Mouse (Mus musculus) cerebellum, postnatal 25 days (tissue): Measurements from ENCODE around the gene G3bp1.

Source experiments
- DNase-seq, 2 experiments: peaks; one replicate each; pipeline ENCODE4 v3.0.0; 2021; ENCODE audit warnings: mixed read lengths in 2 of 2

The G3bp1 gene

DNA sequence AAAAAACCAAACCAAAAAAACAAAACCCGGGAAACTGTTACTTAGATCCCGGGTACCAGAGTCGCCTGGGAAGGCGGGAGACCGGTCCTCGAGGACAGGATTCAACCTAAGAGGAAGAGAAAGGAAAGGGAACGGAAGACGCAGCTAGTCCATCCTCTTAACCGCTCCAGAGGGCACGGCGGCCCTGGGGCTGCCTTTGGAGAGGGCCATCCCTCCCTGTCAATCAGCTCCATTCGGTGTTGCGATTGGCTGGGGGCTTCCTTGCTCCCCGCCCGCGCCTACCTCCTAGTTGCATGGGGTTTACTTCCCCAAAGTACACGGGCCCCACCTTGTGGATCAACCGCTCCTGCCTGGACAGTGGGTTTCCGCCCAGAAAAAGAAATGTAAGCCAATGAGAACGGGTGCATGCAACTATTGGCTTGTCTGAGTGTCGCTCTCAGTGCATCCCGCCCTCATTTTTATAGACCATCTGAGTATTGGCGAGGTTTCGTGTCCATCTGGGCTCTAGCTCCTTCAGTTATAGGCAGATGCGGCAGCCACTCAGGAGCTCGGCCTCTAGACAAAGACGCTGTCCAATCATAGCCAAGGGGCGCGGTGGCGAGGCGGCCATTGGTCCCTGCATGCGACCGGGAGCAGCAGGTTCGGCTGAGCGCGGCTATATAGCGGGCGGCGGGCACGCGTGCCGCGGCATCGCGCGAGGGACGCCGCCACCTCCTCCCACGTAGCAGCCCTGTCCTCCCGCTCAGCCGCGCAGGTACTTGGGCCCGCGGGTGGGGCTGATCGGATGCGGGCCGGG lies at the start of gene G3bp1:
Gene G3bp1 (plus strand): TSS at position 638 of the 796 bp plus-strand sequence.
- DNase-seq: peak; percentile 99

GRCm38 (mm10) chr11:55422978-55423377 lies 46.5 kb upstream of the G3bp1 start, which contains the start of gene Sparc:
Gene Sparc, minus strand, starts transcription at chr11:55423183.
- DNase-seq: no peak

- peak; percentile 45 to 65 for DNase-seq
These were observed 45.7 kb upstream of the G3bp1 start for GRCm38 (mm10) chr11:55423756-55424155.

DNA sequence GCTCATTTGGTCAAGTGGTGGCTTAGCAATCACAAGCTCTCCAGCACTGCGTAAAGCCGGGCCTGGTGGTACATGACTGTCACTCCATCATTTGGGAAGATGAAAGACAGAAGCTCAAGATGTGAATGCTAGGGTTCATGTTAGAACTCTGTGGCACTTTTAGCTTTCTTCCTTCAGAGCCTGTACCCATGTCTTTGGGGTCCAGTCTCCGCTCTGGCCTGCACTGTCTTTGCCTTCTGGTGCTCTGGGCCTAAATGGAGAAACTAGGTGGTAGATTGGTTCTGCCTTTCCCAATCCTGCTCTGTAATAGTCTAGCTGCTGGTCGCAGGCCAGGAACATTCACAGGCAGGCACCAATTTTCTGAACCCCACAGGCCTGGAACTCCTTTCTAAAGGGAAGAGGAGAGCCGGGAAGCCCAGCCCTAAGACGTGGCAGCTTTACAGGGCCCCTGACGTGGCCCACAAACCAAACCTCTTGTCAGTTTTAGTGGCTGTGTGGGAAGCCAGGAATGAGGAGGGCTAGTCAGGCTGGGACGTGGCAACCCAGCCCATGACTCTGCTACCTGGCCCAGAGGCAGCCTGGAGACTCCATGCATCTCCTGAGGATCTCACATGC lies 44.6 kb upstream of the G3bp1 start:
- DNase-seq: no peak

GRCm38 (mm10) chr11:55428186-55429012 lies 41.1 kb upstream of the G3bp1 start:
- DNase-seq: peak; percentile 67 to 83

GRCm38 (mm10) chr11:55429973-55430372 lies 39.5 kb upstream of the G3bp1 start:
- no peak for DNase-seq

- DNase-seq: no peak
These were observed 36.5 kb upstream of the G3bp1 start for GRCm38 (mm10) chr11:55432981-55433380.

DNA sequence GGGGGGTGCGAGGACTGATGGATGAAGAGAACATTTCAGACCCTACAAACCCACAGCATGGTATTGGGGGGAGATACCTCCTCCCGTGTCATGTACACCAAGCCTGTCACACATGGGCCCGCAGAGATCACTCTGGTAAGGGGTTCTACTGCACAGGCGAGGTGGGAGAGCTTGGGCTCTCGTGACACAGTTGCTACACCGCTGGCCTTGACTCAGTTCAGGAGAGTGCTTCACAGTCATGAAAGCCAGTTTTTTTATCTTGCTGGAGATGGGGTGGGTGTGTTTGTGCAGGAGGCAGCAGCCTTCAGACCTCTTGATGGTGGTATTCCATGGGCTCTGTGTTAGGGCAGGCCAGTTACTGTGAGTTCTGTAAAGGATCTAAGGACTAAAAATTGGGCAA lies 33.4 kb upstream of the G3bp1 start:
- DNase-seq: no peak

- DNase-seq: peak; percentile 60 to 71
These were observed 31.5 kb upstream of the G3bp1 start for GRCm38 (mm10) chr11:55438031-55438430.

DNA sequence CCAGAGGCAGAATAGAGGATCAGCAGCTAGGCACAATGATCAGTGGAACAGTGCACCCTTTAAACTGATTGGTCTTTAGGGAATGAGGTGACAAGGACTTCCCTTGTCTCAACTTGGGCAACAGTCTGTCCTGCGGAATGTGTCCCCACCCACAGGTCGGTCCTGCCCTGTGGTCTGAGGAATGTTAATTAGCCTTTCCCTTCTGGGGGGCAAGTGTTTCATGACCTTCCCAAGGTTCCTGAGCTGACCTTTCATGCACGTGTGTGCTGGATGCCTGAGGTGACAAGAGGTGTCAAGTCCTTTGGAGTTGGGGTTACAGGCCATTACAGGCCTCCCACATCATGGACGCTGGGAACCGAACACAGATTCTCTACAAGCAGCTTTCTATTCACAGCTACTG lies 29.8 kb upstream of the G3bp1 start:
- DNase-seq: no peak

- DNase-seq: peak; percentile 46 to 59
These were observed 24.7 kb upstream of the G3bp1 start for GRCm38 (mm10) chr11:55444772-55445171.

DNA sequence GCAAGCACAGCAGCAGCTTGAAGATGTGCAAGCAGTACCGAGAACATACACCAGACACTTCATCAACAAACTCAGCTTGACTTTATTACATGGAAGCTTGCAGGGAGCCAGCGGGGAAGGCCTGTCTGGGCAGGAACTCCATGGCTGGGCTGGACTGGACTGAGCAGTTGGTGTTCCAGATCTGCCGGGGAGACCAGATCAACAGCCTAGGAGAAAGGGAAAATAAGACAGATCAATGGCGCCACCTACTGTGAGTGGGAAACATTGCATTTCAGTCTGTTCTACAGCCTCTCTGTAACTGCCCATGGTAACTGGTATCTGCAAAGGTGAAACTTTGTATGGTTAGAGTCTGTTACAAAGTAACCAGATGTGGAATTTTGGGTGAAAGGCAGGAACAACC lies 22.9 kb upstream of the G3bp1 start:
- peak; percentile 87 to 88 for DNase-seq

DNA sequence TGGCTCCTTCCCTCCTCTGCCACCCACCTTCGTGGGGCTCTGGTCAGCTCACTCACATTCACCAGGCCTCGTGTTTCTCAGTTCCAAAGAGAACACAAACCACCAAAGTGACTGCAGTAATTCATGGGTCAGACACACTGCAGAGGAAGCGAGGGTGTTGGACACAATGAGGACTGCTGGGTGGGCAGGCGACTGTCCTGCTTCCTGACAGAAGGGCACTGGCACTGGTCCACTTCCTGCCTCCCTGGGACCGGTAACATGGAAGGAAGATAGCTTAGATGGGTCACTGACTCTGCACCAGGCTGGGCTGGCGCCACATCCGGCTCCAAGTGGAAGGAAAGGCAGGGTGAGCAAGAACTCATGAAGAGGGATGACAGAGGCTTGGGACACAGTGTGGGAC lies 20.0 kb upstream of the G3bp1 start:
- no peak for DNase-seq

DNA sequence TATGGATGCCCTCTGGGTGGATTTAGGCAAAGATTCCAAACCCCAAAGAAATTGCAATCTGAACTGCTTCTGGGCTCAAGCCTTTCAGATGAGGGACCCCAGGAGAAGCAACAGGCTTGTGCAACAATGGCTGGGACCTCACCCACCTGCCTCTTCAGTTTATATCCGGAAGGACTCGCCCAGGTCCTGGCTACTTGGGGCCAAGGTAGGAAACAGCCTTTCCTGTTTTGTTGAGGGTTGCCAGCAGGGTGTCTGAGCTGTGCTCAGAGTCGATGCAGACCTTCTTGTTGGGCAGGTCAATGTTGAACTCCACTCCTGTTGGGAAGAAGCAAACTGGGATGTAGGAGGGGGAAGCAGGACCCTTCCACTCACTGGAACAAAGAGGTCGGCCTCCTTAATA lies 19.2 kb upstream of the G3bp1 start:
- no peak for DNase-seq

GRCm38 (mm10) chr11:55453640-55454039 lies 15.8 kb upstream of the G3bp1 start:
- DNase-seq: no peak

DNA sequence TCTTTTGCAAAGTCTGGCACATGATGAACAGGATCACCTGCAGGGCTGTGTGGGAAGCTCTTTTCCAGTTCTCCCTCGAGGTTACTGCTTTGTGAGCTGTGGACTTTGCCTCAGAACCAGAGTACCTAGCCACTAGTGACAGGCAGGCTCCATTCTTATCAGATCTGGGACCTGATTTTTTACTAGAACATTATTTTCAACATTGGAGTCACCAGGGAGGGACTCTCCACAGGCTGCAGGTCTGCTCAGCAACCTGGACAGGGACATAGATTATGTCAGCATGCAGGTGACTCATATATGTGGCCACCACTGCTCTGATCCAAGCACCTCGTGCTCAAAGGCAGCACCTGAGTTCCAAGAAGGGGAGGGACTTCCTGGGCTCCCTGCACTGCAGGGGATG lies 14.3 kb upstream of the G3bp1 start:
- no peak for DNase-seq

GRCm38 (mm10) chr11:55458501-55458900 lies 11.0 kb upstream of the G3bp1 start:
- no peak for DNase-seq

- no peak for DNase-seq
These were observed 9.5 kb upstream of the G3bp1 start for GRCm38 (mm10) chr11:55459850-55460558.

DNA sequence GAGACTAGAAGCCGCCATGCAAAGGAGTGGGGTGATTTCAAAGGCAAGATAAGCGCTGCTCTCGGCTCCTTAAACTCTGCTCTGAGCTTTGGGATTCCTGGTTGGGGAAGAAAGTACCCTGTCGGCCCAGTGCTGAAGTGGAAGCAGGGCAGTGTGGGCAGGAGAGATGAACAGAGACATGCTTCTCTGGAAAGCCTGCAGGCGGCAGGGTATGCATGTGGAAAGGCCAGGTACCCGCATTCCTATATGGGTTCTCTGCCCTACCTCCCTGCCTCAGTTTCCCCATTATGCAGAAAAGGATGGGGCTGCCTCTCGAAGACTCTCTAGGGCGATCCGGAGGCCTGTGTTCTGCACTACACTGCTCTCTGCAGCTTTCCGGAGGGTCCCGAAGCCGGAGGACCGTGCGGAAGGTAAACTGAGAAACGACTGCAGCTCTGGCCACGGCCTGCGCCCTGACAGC lies 8.9 kb upstream of the G3bp1 start:
- DNase-seq: no peak

DNA sequence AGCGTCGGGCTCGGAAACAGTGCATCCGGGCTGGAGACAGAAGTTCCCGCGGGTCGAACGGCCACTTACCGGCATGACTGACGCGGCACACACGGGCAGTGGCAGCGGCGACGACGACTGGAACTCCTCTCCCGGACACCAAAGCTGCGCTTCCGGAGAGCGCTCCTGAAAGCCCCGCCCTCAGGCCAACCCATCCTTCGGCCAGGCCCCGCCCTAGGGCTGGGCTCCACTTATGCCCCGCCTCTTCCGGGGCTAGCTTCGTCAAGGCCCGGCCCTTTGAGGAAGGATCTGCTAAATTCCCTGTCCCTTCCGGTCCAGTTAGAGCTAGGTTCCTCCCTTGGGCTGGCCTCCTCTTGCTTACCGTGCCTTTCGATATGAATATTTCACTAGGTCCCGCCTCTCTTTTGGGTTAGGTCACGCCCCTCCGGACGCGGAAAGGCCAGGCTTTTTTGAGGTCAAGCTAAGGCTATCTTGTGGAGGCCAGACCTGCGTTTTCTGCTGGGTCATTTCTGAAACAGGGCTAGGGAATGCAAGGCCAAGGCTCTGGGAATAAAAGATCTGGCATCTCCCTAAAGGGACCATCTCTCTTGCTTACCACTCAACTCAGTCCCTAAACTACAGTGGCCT lies 8.4 kb upstream of the G3bp1 start, which contains the start of gene Atox1:
Gene Atox1 (minus strand): TSS at position 221 of the 627 bp plus-strand sequence.
- DNase-seq: peak; percentile 91 to 96

GRCm38 (mm10) chr11:55462149-55462548 lies 7.3 kb upstream of the G3bp1 start:
- DNase-seq: no peak

DNA sequence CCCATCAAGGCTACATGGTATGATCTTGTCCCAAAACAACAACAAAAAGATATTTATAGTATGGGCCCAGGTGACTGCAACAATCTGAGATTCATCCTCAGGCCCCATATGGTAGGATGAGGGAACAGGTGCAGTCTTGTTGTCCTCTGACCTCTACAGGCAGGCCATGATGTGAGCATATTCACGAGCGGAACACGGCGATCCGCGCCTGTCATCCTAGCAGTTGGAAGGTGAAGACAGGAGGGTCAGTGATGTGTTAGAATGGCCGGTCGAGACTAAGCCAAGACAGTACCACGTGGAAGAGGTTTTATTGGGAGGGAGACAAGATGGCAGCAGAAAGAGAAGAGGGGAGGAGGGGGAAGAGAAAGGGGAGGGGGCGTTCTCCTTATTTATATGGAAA lies 4.8 kb upstream of the G3bp1 start:
- no peak for DNase-seq
